Mouse (Mus musculus): ENCODE results near the gene Cpsf4.
A peak's percentile ranks its signal among the peaks of the same experiment; 100 is the strongest.
"Not testable (repeated sequence)": the region's sequence is repeated elsewhere in the genome, so short reads cannot be mapped to it uniquely, and the experiment has no call there.

Cpsf4 gene

GRCm38 (mm10) chr5:145189416-145189815 lies 22.4 kb downstream of the Cpsf4 start:
- no peak for DNase-seq

- no peak for DNase-seq
Measured at GRCm38 (mm10) chr5:145190373-145190772, 23.4 kb downstream of the Cpsf4 start.

- peak; percentile 89 for DNase-seq
Measured at GRCm38 (mm10) chr5:145190875-145191798, 24.1 kb downstream of the Cpsf4 start.

- no peak for DNase-seq
Measured at GRCm38 (mm10) chr5:145191962-145192361, 24.9 kb downstream of the Cpsf4 start, which contains the start of gene Atp5j2. Atp5j2 (minus strand) TSS chr5:145192062.

GRCm38 (mm10) chr5:145200387-145200786 lies 33.4 kb downstream of the Cpsf4 start:
- DNase-seq: no peak

- peak; percentile 76 for DNase-seq
Measured at GRCm38 (mm10) chr5:145201321-145201991, 34.4 kb downstream of the Cpsf4 start, which contains the start of gene Zkscan14. Zkscan14 (minus strand) TSS chr5:145201868.

GRCm38 (mm10) chr5:145202446-145202845 lies 35.4 kb downstream of the Cpsf4 start:
- no peak for DNase-seq

- DNase-seq: peak; percentile 99
Measured at GRCm38 (mm10) chr5:145203936-145204691, 37.1 kb downstream of the Cpsf4 start, which contains the start of gene Zkscan5. Zkscan5 (plus strand) TSS chr5:145204562.

GRCm38 (mm10) chr5:145205041-145205440 lies 38.0 kb downstream of the Cpsf4 start:
- DNase-seq: no peak

- no peak for DNase-seq
Measured at GRCm38 (mm10) chr5:145207385-145207784, 40.4 kb downstream of the Cpsf4 start.

GRCm38 (mm10) chr5:145207954-145208353 lies 40.9 kb downstream of the Cpsf4 start:
- no peak for DNase-seq

- DNase-seq: not testable (repeated sequence)
Measured at GRCm38 (mm10) chr5:145208391-145208790, 41.4 kb downstream of the Cpsf4 start.

GRCm38 (mm10) chr5:145211340-145211739 lies 44.3 kb downstream of the Cpsf4 start:
- DNase-seq: no peak

GRCm38 (mm10) chr5:145212216-145212615 lies 45.2 kb downstream of the Cpsf4 start:
- no peak for DNase-seq

GRCm38 (mm10) chr5:145213505-145213904 lies 46.5 kb downstream of the Cpsf4 start:
- no peak for DNase-seq

GRCm38 (mm10) chr5:145214679-145215078 lies 47.7 kb downstream of the Cpsf4 start:
- DNase-seq: no peak

- no peak for DNase-seq
Measured at GRCm38 (mm10) chr5:145217746-145218145, 50.7 kb downstream of the Cpsf4 start.

GRCm38 (mm10) chr5:145218206-145218605 lies 51.2 kb downstream of the Cpsf4 start:
- no peak for DNase-seq

GRCm38 (mm10) chr5:145218671-145219070 lies 51.7 kb downstream of the Cpsf4 start:
- DNase-seq: no peak

GRCm38 (mm10) chr5:145219981-145220380 lies 53.0 kb downstream of the Cpsf4 start:
- DNase-seq: no peak

- DNase-seq: no peak
Measured at GRCm38 (mm10) chr5:145222840-145223239, 55.8 kb downstream of the Cpsf4 start.

- DNase-seq: no peak
Measured at GRCm38 (mm10) chr5:145223395-145223794, 56.4 kb downstream of the Cpsf4 start.

- no peak for DNase-seq
Measured at GRCm38 (mm10) chr5:145226453-145226852, 59.4 kb downstream of the Cpsf4 start.

Measured in cerebellum, adult 11-12 months (tissue).